In the genomic region with DNA sequence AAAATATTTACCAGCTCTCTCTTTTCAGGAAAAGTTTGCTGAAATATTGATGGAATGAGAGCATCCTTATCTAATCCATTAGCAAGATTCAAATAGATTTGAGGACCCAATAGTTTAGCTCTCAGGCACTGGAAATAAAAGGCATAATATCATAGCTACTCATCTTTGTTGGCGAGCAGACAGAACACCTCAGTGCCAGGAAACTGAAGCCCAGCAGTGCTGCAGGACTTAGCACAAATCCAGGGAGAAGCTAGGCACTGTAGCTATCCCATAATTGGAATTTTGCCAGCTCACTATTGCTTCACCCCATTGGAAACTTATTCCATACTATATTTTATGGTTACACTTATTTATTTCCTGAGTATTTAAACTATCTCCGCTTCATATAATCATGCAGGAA, we compare ENCODE assay signal across 24 mouse cellular contexts. TPM values are rescaled to one million over a fixed set of nuclear protein-coding genes. Genes with fewer than 3 reads are reported as not detected.
DNase-seq lines count a peak whose midpoint lies in the region; ATAC-seq and TF ChIP-seq lines count a peak whose summit lies in the region.
"Had no signal": no experiment of that assay in that cellular context is flagged by ENCODE, and none has a peak within 500 bp of the region (broad histone marks: within the 10 kb centered on the region; RNA-seq: fewer than 3 reads in every experiment).

No protein-coding gene starts in this region.

- H3K4me3 ChIP-seq in cerebellum, adult 2 months (replicated peaks; ENCODE audit: insufficient read depth, low read depth, low read length) = no peak overlapping the region
- H3K4me3 ChIP-seq in heart, embryonic 10.5 days = no peak overlapping the region
- no peak overlapping the region for H3K4me3 ChIP-seq in lung, embryonic 14.5 days (ENCODE audit: low read depth, low read length)

- no peak overlapping the region for H3K4me2 ChIP-seq in lung, embryonic 14.5 days

- DNase-seq in cerebellum, postnatal 10 days = peak; percentile 38 to 54
- DNase-seq in cerebellum, adult 2 months = no peak
- DNase-seq in cerebellum, postnatal 14 days = peak; percentile 21 to 46
- no peak for DNase-seq in cerebellum, adult 11 months
- DNase-seq in heart, adult 11 months = peak; percentile 70
- no peak for DNase-seq in heart, embryonic 10.5 days (ENCODE audit: low spot score)
- peak; percentile 3 for DNase-seq in lung, embryonic 14.5 days
- no peak for DNase-seq in lung, postnatal 25 days (ENCODE audit: low spot score)
- DNase-seq: adrenal gland, adult 2 months; adrenal gland, adult 8-10 months; adrenal gland, postnatal 10 days; adrenal gland, postnatal 14 days; adrenal gland, postnatal 25 days; adrenal gland, postnatal 36 days; B cell, adult 2 months; cerebellum, adult 11-12 months; cerebellum, adult 18-20 months had no signal

- ATAC-seq in lung, embryonic 14.5 days (ENCODE audit: insufficient read depth) = no peak
- ATAC-seq: activated CD4-positive, CD25-positive, alpha-beta regulatory T cell, adult 4 months; CD4-positive, CD25-positive, alpha-beta regulatory T cell, adult 4 months; Patski had no signal

- no peak overlapping the region for H3K27ac ChIP-seq in cerebellum, adult 2 months (ENCODE audit: insufficient read depth, low read length)
- H3K27ac ChIP-seq in heart, embryonic 10.5 days = no peak overlapping the region
- no peak overlapping the region for H3K27ac ChIP-seq in lung, embryonic 14.5 days (ENCODE audit: low read depth)

- 56% methylated on average over 2 of the region's 2 CpGs for WGBS in cerebellum, adult 2 months
- 77% methylated on average over 2 of the region's 2 CpGs for WGBS in heart, embryonic 10.5 days
- 81% methylated on average over 2 of the region's 2 CpGs for WGBS in lung, embryonic 14.5 days

- TF ChIP-seq POLR2A in cerebellum, adult 2 months (IDR thresholded peaks at IDR 0.05; ENCODE audit: borderline replicate concordance, insufficient read depth, low read length) = no peak

- TF ChIP-seq CTCF in cerebellum, adult 2 months (IDR thresholded peaks at IDR 0.05; ENCODE audit: borderline replicate concordance, insufficient read depth, low read depth, low read length) = no peak
- TF ChIP-seq CTCF in lung, embryonic 14.5 days (IDR thresholded peaks at IDR 0.05; ENCODE audit: low read depth) = no peak

- H3K9me3 ChIP-seq in heart, embryonic 10.5 days = no peaks in the 10 kb centered on the region
- H3K9me3 ChIP-seq in lung, embryonic 14.5 days (ENCODE audit: low read depth, low read length) = no peaks in the 10 kb centered on the region
- H3K9me3 ChIP-seq: G1E had no signal

- no peak overlapping the region for H3K9ac ChIP-seq in lung, embryonic 14.5 days

- H3K4me1 ChIP-seq in cerebellum, adult 2 months (ENCODE audit: control insufficient read depth, insufficient read depth, low read length) = no peaks in the 10 kb centered on the region
- H3K4me1 ChIP-seq in heart, embryonic 10.5 days = no peaks in the 10 kb centered on the region
- H3K4me1 ChIP-seq in lung, embryonic 14.5 days (ENCODE audit: insufficient read depth) = no peaks in the 10 kb centered on the region

- no peaks in the 10 kb centered on the region for H3K27me3 ChIP-seq in cerebellum, adult 2 months (ENCODE audit: control insufficient read depth, insufficient read depth, low read length)
- no peaks in the 10 kb centered on the region for H3K27me3 ChIP-seq in heart, embryonic 10.5 days (ENCODE audit: insufficient read depth, poor library complexity, severe bottlenecking)
- H3K27me3 ChIP-seq in lung, embryonic 14.5 days (ENCODE audit: insufficient read depth, low read length) = no peaks in the 10 kb centered on the region
- H3K27me3 ChIP-seq: CH12.LX, Patski had no signal

- H3K36me3 ChIP-seq in heart, embryonic 10.5 days = no peaks in the 10 kb centered on the region
- H3K36me3 ChIP-seq in lung, embryonic 14.5 days (ENCODE audit: insufficient read depth) = no peaks in the 10 kb centered on the region
- H3K36me3 ChIP-seq: G1E had no signal

RNA-seq across cellular contexts. Expression of gene Olfr220, which starts 13.2 kb away (rescaled TPM):
- not detected in 2 replicates for polyA plus RNA-seq in cerebellum, adult 2 months (2012; rRNA removed)
- polyA plus RNA-seq in heart, embryonic 10.5 days (2016; fragmentation: Nextera tagmentation; extraction: Ambion mirVana) = not detected in 2 replicates
- polyA plus RNA-seq in lung, embryonic 14.5 days (2014; fragmentation: Nextera tagmentation; extraction: Ambion mirVana) = not detected in 2 replicates
- polyA plus RNA-seq: adrenal gland, adult 2 months; brain, embryonic 14.5 days; C2C12; G1E; Patski had no signal

RNA-seq across cellular contexts. Expression of gene Olfr414, which starts 31.2 kb away (rescaled TPM):
- not detected in 2 replicates for polyA plus RNA-seq in cerebellum, adult 2 months (2012; rRNA removed)
- not detected in 2 replicates for polyA plus RNA-seq in heart, embryonic 10.5 days (2016; fragmentation: Nextera tagmentation; extraction: Ambion mirVana)
- not detected in 2 replicates for polyA plus RNA-seq in lung, embryonic 14.5 days (2014; fragmentation: Nextera tagmentation; extraction: Ambion mirVana)
- polyA plus RNA-seq: activated CD4-positive, CD25-positive, alpha-beta regulatory T cell, adult 4 months; adrenal gland, adult 2 months; brain, embryonic 14.5 days; C2C12; CD4-positive, CD25-positive, alpha-beta regulatory T cell, adult 4 months; G1E; Patski had no signal

RNA-seq across cellular contexts. Expression of gene Fmn2, which starts 46.5 kb away (rescaled TPM):
- 24.3 and 25.5 TPM in 2 replicates for polyA plus RNA-seq in cerebellum, adult 2 months (2012; rRNA removed)
- polyA plus RNA-seq in heart, embryonic 10.5 days (2016; fragmentation: Nextera tagmentation; extraction: Ambion mirVana) = 0.36 and 0.50 TPM in 2 replicates
- polyA plus RNA-seq in lung, embryonic 14.5 days (2014; fragmentation: Nextera tagmentation; extraction: Ambion mirVana) = 0.50 and 0.79 TPM in 2 replicates
- polyA plus RNA-seq: activated CD4-positive, CD25-positive, alpha-beta regulatory T cell, adult 4 months; C2C12; CD4-positive, CD25-positive, alpha-beta regulatory T cell, adult 4 months; G1E; Patski had no signal

Comparison
In these comparisons a context has a peak if more than half of its experiments do, and no peak if none do; other contexts are left out.
1. DNase-seq: peak in cerebellum, postnatal 10 days (2 of 2), cerebellum, postnatal 14 days (2 of 2), heart, adult 11 months (single experiment) and lung, embryonic 14.5 days (single experiment); none in cerebellum, adult 2 months (0 of 2), cerebellum, adult 11 months (single experiment), heart, embryonic 10.5 days (single experiment) and lung, postnatal 25 days (single experiment).
2. RNA of gene Fmn2, which starts 46.5 kb away (polyA plus RNA-seq): 24.3 to 25.5 TPM in cerebellum, adult 2 months; 0.50 to 0.79 TPM in lung, embryonic 14.5 days and 0.36 to 0.50 TPM in heart, embryonic 10.5 days; every median in the first group is over 10 times any median in the second.